Mouse (Mus musculus) urinary bladder, adult 18-20 months (tissue): Measurements from ENCODE around the gene Rnf39.
"Not testable (repeated sequence)": the region's sequence is repeated elsewhere in the genome, so short reads cannot be mapped to it uniquely, and the experiment has no call there.

Experiments
- DNase-seq, 2 experiments: peaks; one replicate each; pipeline ENCODE4 v3.0.0; 2022; ENCODE audit warnings: low spot score in 2 of 2, mixed read lengths in 2 of 2

Rnf39 gene

GRCm38 (mm10) chr17:36982253-36983155, 39.8 kb downstream of the Rnf39 start:
- DNase-seq, result no peak

DNA sequence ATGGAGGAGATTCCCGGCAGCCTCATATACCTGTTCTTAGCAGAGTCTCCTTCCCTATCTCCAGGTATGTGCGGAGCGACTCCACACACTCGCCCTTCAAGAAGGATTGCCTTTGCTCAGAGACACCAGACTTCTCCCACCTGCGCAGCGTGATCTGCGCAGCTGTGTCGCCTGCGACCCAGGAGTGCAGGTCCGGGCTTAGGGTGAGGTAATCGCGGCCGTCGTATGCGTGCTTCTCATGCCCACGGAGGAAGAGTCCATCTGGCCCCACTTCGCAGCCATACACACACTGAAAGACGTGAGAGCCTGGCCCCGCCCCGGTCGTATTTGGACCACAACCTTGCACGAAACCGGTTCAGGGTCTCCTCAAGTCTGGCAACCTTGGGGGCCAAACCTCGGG, 45.8 kb downstream of the Rnf39 start:
- DNase-seq, result no peak

DNA sequence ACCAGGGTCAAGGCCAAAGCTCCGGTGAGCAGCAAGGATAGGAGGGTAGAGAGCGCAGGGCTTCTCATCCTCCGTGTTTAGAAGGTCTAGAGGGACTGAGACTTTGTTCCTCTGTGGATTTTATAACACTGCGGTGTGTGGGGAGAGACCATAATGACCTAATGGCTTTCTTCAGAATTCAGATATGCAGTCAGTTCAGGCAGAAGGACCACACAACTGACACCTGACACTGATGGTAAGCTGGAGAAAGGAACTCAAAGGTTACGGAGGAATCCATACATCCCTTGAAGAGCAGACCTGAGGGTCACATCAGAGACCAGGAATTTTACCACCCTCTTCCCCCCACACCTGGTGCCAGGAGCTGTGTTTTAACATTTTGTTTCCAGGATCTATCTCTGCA, 46.7 kb downstream of the Rnf39 start, which contains the start of gene H2-M5:
Gene H2-M5, minus strand, starts transcription at position 101 of the 400 bp plus-strand sequence.
- DNase-seq, result no peak

GRCm38 (mm10) chr17:36990630-36991029, 47.9 kb downstream of the Rnf39 start:
- DNase-seq, result not testable (repeated sequence)

DNA sequence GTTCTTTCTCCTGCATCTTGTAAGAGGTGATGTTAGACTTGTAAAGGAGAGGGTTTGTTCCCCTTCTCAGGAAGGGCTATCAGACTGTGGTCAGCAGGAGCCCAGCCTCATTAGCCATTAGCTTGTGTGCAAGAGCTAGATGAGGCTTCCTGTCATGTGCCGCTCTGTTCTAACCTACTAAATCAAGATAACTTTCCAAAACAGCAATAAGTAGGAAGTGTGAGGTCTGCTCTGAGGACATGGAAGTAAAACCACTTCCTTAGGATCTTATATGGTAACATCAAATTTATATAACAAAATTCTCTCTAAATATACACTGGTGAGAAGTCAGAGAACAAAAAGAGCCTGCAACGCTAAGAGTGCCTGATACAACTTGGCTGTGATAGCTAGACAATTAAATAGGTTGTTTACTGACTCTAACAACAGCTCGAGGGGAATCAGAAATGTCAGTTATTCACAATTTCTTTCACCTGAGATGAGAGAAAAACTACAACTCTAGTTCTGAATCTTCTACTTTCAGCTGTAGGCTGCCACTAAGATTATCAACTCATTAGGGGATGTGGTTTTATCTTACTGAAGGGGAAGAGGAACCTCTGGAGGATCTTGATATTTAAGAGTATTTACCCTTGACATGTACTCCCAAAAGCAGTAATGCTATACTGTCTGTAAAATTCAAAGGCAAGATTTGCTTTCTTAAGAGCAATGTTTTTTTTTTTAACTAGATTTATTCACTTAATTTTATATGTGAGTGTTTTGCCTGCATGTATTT, 49.8 kb downstream of the Rnf39 start:
- DNase-seq, result no peak

- DNase-seq, result no peak
Measured at GRCm38 (mm10) chr17:36993770-36994325, 51.1 kb downstream of the Rnf39 start.

GRCm38 (mm10) chr17:36994528-36994927, 51.8 kb downstream of the Rnf39 start:
- DNase-seq, result no peak

- no peak for DNase-seq
Measured at GRCm38 (mm10) chr17:36995448-36995847, 52.7 kb downstream of the Rnf39 start.

DNA sequence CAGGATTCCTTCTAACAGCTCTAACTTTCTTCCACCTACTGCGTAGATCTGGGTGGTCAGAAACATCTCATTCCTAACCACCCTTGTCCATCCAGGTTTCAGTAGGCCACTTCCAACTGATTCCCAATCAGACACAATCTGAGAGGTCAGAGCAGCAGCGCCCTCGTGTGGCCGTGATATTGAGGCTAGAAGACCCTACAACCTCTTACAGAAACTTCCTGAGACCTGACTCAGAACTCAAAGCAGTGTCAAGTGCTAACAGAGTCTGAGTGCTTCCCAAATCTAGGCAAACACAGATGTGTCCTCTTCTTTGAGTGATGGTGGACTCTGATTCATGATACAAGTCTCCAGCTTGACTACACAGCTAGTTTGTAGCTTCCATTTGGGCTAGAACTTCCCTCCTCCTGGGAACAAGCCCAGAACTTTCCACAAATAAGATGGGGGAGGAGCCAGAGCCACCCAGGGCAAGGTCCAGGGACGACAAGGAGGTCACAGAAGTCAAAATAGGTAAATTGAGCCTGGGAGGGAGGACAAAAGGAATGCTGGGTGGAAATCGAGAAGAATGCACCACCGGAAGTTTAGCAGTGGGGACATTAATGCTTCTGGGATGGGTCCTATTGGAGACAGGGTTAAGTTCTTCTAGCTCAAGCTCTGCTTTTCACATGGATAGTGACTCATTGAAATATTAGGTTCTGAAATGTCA, 54.5 kb downstream of the Rnf39 start:
- DNase-seq, result peak; percentile 65 to 69
